21 mouse cellular contexts compared by ENCODE assay signal in the genomic region with DNA sequence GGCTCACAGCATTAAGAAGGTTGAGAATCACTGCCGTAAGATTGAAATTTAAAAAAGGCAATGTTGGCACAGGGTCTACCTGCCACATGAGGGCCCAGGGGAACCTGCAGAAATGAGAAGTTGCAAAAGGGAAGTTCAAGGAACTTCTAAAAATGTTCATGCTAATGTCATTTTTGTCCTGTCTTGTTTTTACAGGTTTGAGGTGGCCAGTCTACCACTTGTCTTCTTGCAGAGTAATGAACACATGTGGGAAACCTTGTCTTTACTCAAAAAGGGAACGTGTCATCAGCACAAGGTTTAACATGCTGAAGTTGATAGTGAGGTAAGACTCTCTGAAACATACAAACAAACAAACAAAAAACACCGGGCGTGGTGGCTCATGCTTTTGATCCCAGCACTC.
DNase-seq lines count a peak whose midpoint lies in the region; ATAC-seq lines count a peak whose summit lies in the region.
"Had no signal": no experiment of that assay in that cellular context is flagged by ENCODE, and none has a peak within 500 bp of the region (broad histone marks: within the 10 kb centered on the region; RNA-seq: fewer than 3 reads in every experiment).

No protein-coding gene starts in this region.

- H3K4me1 ChIP-seq in kidney, embryonic 14.5 days (ENCODE audit: control insufficient read depth, insufficient read depth, low read length), result no peaks in the 10 kb centered on the region
- H3K4me1 ChIP-seq: forebrain, embryonic 10.5 days; forebrain, embryonic 13.5 days; hindbrain, embryonic 12.5 days; hindbrain, embryonic 15.5 days had no signal

- no peak overlapping the region for H3K4me2 ChIP-seq in kidney, embryonic 14.5 days (replicated peaks; ENCODE audit: low read depth, low read length)
- H3K4me2 ChIP-seq: forebrain, embryonic 13.5 days; heart, embryonic 11.5 days; hindbrain, embryonic 12.5 days; hindbrain, embryonic 15.5 days had no signal

- H3K4me3 ChIP-seq in kidney, embryonic 14.5 days (ENCODE audit: low read length), result no peak overlapping the region
- H3K4me3 ChIP-seq: forebrain, embryonic 10.5 days; forebrain, embryonic 13.5 days; heart, adult 2 months; hindbrain, embryonic 12.5 days; hindbrain, embryonic 15.5 days had no signal

- H3K27me3 ChIP-seq in kidney, embryonic 14.5 days (ENCODE audit: control insufficient read depth, insufficient read depth, low read length), result no peaks in the 10 kb centered on the region
- H3K27me3 ChIP-seq: forebrain, embryonic 13.5 days; hindbrain, embryonic 12.5 days; hindbrain, embryonic 15.5 days had no signal

- DNase-seq in A20 (ENCODE audit: low read depth, low spot score), result peak; percentile 59
- DNase-seq in B cell, adult 2 months, result peak; percentile 27 to 38
- DNase-seq in MEL-GATA-1-ER (ENCODE audit: extremely low read depth, low read depth), result peak; percentile 9
- no peak for DNase-seq in T-cell, adult 2 months (ENCODE audit: low spot score)
- no peak for DNase-seq in kidney, adult 18-20 months
- DNase-seq: adrenal gland, postnatal 10 days; adrenal gland, postnatal 36 days; cerebellum, adult 18-20 months; cerebellum, adult 9-10 months; cerebellum, postnatal 14 days; gastrocnemius, postnatal 10 days; gastrocnemius, postnatal 36 days; heart, adult 2 months had no signal

- WGBS in kidney, embryonic 14.5 days, result 91% methylated on average over 4 of the region's 4 CpGs

- no peak overlapping the region for H3K9ac ChIP-seq in kidney, embryonic 14.5 days (ENCODE audit: low read depth, low read length)
- H3K9ac ChIP-seq: forebrain, embryonic 13.5 days; hindbrain, embryonic 12.5 days; hindbrain, embryonic 15.5 days had no signal

- no peaks in the 10 kb centered on the region for H3K36me3 ChIP-seq in kidney, embryonic 14.5 days (ENCODE audit: control insufficient read depth, insufficient read depth, low read length)
- H3K36me3 ChIP-seq: forebrain, embryonic 10.5 days; hindbrain, embryonic 12.5 days; hindbrain, embryonic 15.5 days had no signal

- no peak overlapping the region for H3K27ac ChIP-seq in kidney, embryonic 14.5 days (ENCODE audit: low read depth, low read length)
- H3K27ac ChIP-seq: forebrain, embryonic 10.5 days; forebrain, embryonic 13.5 days; heart, adult 2 months; hindbrain, embryonic 12.5 days; hindbrain, embryonic 15.5 days had no signal

- ATAC-seq in kidney, embryonic 14.5 days (ENCODE audit: low FRiP score, low TSS enrichment), result no peak
- ATAC-seq: forebrain, embryonic 13.5 days; forebrain, embryonic 16.5 days; Patski had no signal

- no peaks in the 10 kb centered on the region for H3K9me3 ChIP-seq in kidney, embryonic 14.5 days (ENCODE audit: control insufficient read depth, low read length)
- H3K9me3 ChIP-seq: forebrain, embryonic 10.5 days; forebrain, embryonic 13.5 days; hindbrain, embryonic 12.5 days; hindbrain, embryonic 15.5 days had no signal

Comparison
In these comparisons a context has a peak if more than half of its experiments do, and no peak if none do; other contexts are left out.
1. DNase-seq: peak in A20 (single experiment), B cell, adult 2 months (2 of 2) and MEL-GATA-1-ER (single experiment); none in T-cell, adult 2 months (single experiment) and kidney, adult 18-20 months (single experiment).